Mouse (Mus musculus) CD4-positive, CD25-positive, alpha-beta regulatory T cell, adult 9 weeks (primary cell): Measurements from ENCODE around the gene Rnf130. TPM values are rescaled to one million over a fixed set of nuclear protein-coding genes. Genes with fewer than 3 reads are reported as not detected.

ENCODE experiments used
- polyA plus RNA-seq: library from polyadenylated mRNA; unstranded; fragments of 100-300 nt; shearing (Covaris generic); gene quantifications from one replicate; pipeline ENCODE4 v1.2.1, GENCODE M21; 2017

Gene Rnf130
- 5.0 TPM for polyA plus RNA-seq

GRCm38 (mm10) chr11:50024833-50025720, at the start of gene Rnf130:
Rnf130 (plus strand) TSS chr11:50025346.

GRCm38 (mm10) chr11:50130811-50131766, 105.9 kb downstream of the Rnf130 start, which contains the start of gene Tbc1d9b:
Tbc1d9b (plus strand) TSS chr11:50131396.

Other genes starting within 250 kb of the Rnf130 start
- gene Gfpt2, start 231.2 kb upstream of the Rnf130 start, polyA plus RNA-seq, result 1.5 TPM
- 19.6 TPM for gene Mapk9, start 178.6 kb upstream of the Rnf130 start, polyA plus RNA-seq
- 0.07 TPM for gene Rasgef1c, start 123.5 kb upstream of the Rnf130 start, polyA plus RNA-seq
- gene Tbc1d9b, start 106.0 kb downstream of the Rnf130 start, polyA plus RNA-seq, result 39.6 TPM
- gene Mrnip, start 149.1 kb downstream of the Rnf130 start, polyA plus RNA-seq, result 8.2 TPM
- gene Sqstm1, start 185.5 kb downstream of the Rnf130 start, polyA plus RNA-seq, result 288 TPM
- 1.0 TPM for gene Mgat4b, start 185.5 kb downstream of the Rnf130 start, polyA plus RNA-seq
- 2.3 TPM for gene Ltc4s, start 213.3 kb downstream of the Rnf130 start, polyA plus RNA-seq